Mouse (Mus musculus): ENCODE data around the gene Gcnt4. TPM values are rescaled to one million over a fixed set of nuclear protein-coding genes. Genes with fewer than 3 reads are reported as not detected.

Gene Gcnt4
- polyA plus RNA-seq, 1 experiment from 2014 or later: 0.26 TPM

Other genes with a start within 250 kb of the Gcnt4 start
- 0.03 TPM in 1 of 2 replicates, not detected in the other for gene Ankrd31, start 176.4 kb upstream of the Gcnt4 start, polyA plus RNA-seq (2015; fragmentation: Nextera tagmentation; extraction: Ambion mirVana)
- gene 1700029F12Rik, start 109.7 kb downstream of the Gcnt4 start, polyA plus RNA-seq (2015; fragmentation: Nextera tagmentation; extraction: Ambion mirVana): not detected in 2 replicates
- 27.9 and 28.4 TPM in 2 replicates for gene Fam169a, start 142.6 kb downstream of the Gcnt4 start, polyA plus RNA-seq (2015; fragmentation: Nextera tagmentation; extraction: Ambion mirVana)
- gene Gm6169, start 174.5 kb downstream of the Gcnt4 start, polyA plus RNA-seq (2015; fragmentation: Nextera tagmentation; extraction: Ambion mirVana): 0.30 and 0.32 TPM in 2 replicates
- gene Gfm2, start 213.2 kb downstream of the Gcnt4 start, polyA plus RNA-seq (2015; fragmentation: Nextera tagmentation; extraction: Ambion mirVana): 31.8 and 34.4 TPM in 2 replicates
- 35.0 and 36.0 TPM in 2 replicates for gene Nsa2, start 213.2 kb downstream of the Gcnt4 start, polyA plus RNA-seq (2015; fragmentation: Nextera tagmentation; extraction: Ambion mirVana)